Mouse (Mus musculus) hindbrain, embryonic 16.5 days (tissue): Measurements from ENCODE around the gene 4930474N05Rik. TPM values are rescaled to one million over a fixed set of nuclear protein-coding genes. Genes with fewer than 3 reads are reported as not detected.

Experiments used
- ATAC-seq: fragments of 200-750 bp; cut with Nextera tagmentation; 2 replicates; pipeline ENCODE4 v1.8.0; 2017; ENCODE audit warnings: moderate TSS enrichment, moderate library complexity
- H3K27ac ChIP-seq: fragments of 300-500 bp; sonication (generic); 2 replicates; pipeline ENCODE4 v1.5.1; 2014; ENCODE audit warnings: low read depth, mild to moderate bottlenecking, control low read depth, low read length, moderate library complexity
- H3K27me3 ChIP-seq: fragments of 300-500 bp; sonication (generic); replicated peaks from 2 replicates; pipeline ENCODE4 v1.6.1; 2014; ENCODE audit warnings: low read length; ENCODE audit not compliant: control insufficient read depth, insufficient read depth
- H3K36me3 ChIP-seq: fragments of 300-500 bp; sonication (generic); 2 replicates; pipeline ENCODE4 v1.6.1; 2014; ENCODE audit warnings: mild to moderate bottlenecking, low read length, moderate library complexity, mixed read lengths; ENCODE audit not compliant: control insufficient read depth, insufficient read depth
- H3K4me1 ChIP-seq: fragments of 300-500 bp; sonication (generic); 2 replicates; pipeline ENCODE4 v1.6.1; 2014; ENCODE audit warnings: low read depth, low read length; ENCODE audit not compliant: control insufficient read depth, insufficient read depth
- H3K4me2 ChIP-seq: fragments of 300-500 bp; sonication (generic); 2 replicates; pipeline ENCODE4 v1.6.1; 2014; ENCODE audit warnings: mild to moderate bottlenecking, low read length, control low read depth, moderate library complexity
- H3K4me3 ChIP-seq: fragments of 300-500 bp; sonication (generic); 2 replicates; pipeline ENCODE4 v1.5.1; 2014; ENCODE audit warnings: mild to moderate bottlenecking, low read length, control low read depth, moderate library complexity
- H3K9ac ChIP-seq: fragments of 300-500 bp; sonication (generic); 2 replicates; pipeline ENCODE4 v1.6.1; 2014; ENCODE audit warnings: low read depth, mild to moderate bottlenecking, control low read depth, low read length, moderate library complexity
- H3K9me3 ChIP-seq: fragments of 300-500 bp; sonication (generic); 2 replicates; pipeline ENCODE4 v1.6.1; 2014; ENCODE audit warnings: mild to moderate bottlenecking, low read length, moderate library complexity; ENCODE audit not compliant: control insufficient read depth
- WGBS: fragments of 180-500 bp; shearing (Covaris S2); extraction: QIAGEN DNeasy Blood & Tissue Kit; methylation state at CpG from one replicate; pipeline ENCODE4 v1.1.7; 2014; 5-methylcytosine and 5-hydroxymethylcytosine counted together
- polyA plus RNA-seq: library from polyadenylated mRNA; unstranded; fragments of >200 nt; fragmentation: Nextera tagmentation; extraction: Ambion mirVana; gene quantifications from 2 replicates; pipeline ENCODE4 v1.2.1, GENCODE M21; 2015

The 4930474N05Rik gene
- polyA plus RNA-seq, 1 experiment from 2014 or later = not detected

- H3K9ac ChIP-seq = no peak overlapping the region
- H3K4me1 ChIP-seq = no peaks in the 10 kb centered on the region
- ATAC-seq = no peak
- H3K36me3 ChIP-seq = no peaks in the 10 kb centered on the region
- H3K27ac ChIP-seq = no peak overlapping the region
- WGBS = 95% methylated on average over 4 of the region's 4 CpGs
- no peaks in the 10 kb centered on the region for H3K9me3 ChIP-seq
- H3K4me2 ChIP-seq = no peak overlapping the region
- no peak overlapping the region for H3K4me3 ChIP-seq
- no peaks in the 10 kb centered on the region for H3K27me3 ChIP-seq
Measured at GRCm38 (mm10) chr14:36137696-36138095, 43.0 kb downstream of the 4930474N05Rik start.

DNA sequence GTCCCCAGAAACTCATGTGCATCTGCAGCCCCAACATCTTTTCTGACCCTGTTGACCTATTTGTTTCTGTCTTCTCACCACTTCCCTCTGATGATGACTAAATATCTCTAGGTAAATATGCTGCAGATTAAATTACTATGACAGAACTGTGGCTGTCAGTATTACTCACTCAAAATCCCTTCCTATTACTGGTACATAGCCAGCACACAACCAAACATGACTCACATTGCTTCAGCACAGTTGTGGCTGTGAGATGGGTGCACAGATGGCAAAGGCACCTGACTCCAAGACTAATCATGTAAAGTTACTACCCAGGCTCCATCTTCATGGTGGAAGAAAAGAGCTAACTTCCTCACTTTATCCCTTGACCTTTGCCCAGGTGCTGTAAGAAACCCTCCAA lies 50.5 kb downstream of the 4930474N05Rik start:
- H3K36me3 ChIP-seq = no peaks in the 10 kb centered on the region
- H3K9ac ChIP-seq = no peak overlapping the region
- H3K4me1 ChIP-seq = no peaks in the 10 kb centered on the region
- no peak overlapping the region for H3K4me3 ChIP-seq
- no peak overlapping the region for H3K4me2 ChIP-seq
- H3K9me3 ChIP-seq = no peaks in the 10 kb centered on the region
- ATAC-seq = no peak
- no peak overlapping the region for H3K27ac ChIP-seq
- no peaks in the 10 kb centered on the region for H3K27me3 ChIP-seq
